Mouse (Mus musculus) MEL (cell line): ENCODE results near the gene Eif5a. TPM values are rescaled to one million over a fixed set of nuclear protein-coding genes. Genes with fewer than 3 reads are reported as not detected.

Experiments
- DNase-seq: peaks from one replicate; pipeline ENCODE4 v3.0.0; 2011; ENCODE audit warnings: low read depth, low spot score
- H3K27ac ChIP-seq: 2 replicates; pipeline ENCODE4 v1.5.1; 2012; ENCODE audit warnings: low read depth, mild to moderate bottlenecking, control low read depth, low read length, moderate library complexity; ENCODE audit not compliant: control insufficient read depth
- H3K27me3 ChIP-seq, 2 experiments: fragments of 150-350 bp in 1 of 2; sonication (generic) in 1 of 2; 2 replicates each; pipeline ENCODE4 v1.6.1; 2012; ENCODE audit warnings: low read length in 2 of 2, mild to moderate bottlenecking in 2 of 2, improper control_type of control experiment in 1 of 2, moderate library complexity in 1 of 2; ENCODE audit not compliant: insufficient read depth in 2 of 2, control insufficient read depth in 1 of 2
- H3K36me3 ChIP-seq, 2 experiments: 2 replicates each; pipeline ENCODE4 v1.6.1; 2012 to 2014; ENCODE audit warnings: low read length in 2 of 2, improper control_type of control experiment in 1 of 2, inconsistent platforms in 1 of 2, mild to moderate bottlenecking in 1 of 2; ENCODE audit not compliant: insufficient read depth in 2 of 2, control insufficient read depth in 1 of 2
- H3K4me1 ChIP-seq, 2 experiments: fragments of 150-350 bp in 1 of 2; sonication (generic) in 1 of 2; 2 replicates each; pipeline ENCODE4 v1.6.1; 2012; ENCODE audit warnings: low read length in 2 of 2, improper control_type of control experiment in 1 of 2, mild to moderate bottlenecking in 1 of 2; ENCODE audit not compliant: insufficient read depth in 2 of 2, control insufficient read depth in 1 of 2
- H3K4me3 ChIP-seq, 2 experiments: fragments of 150-350 bp in 1 of 2; sonication (generic) in 1 of 2; 2 replicates each; pipeline ENCODE4 v1.5.1; 2012; ENCODE audit warnings: low read depth in 2 of 2, low read length in 2 of 2, mild to moderate bottlenecking in 2 of 2, moderate library complexity in 2 of 2, control low read depth in 1 of 2, improper control_type of control experiment in 1 of 2; ENCODE audit not compliant: control insufficient read depth in 1 of 2, insufficient read depth in 1 of 2
- H3K79me2 ChIP-seq: 2 replicates; pipeline ENCODE4 v1.6.1; 2012; ENCODE audit warnings: mild to moderate bottlenecking, low read length, moderate library complexity; ENCODE audit not compliant: control insufficient read depth, poor library complexity, insufficient read depth
- H3K9ac ChIP-seq: 2 replicates; pipeline ENCODE4 v1.6.1; 2012; ENCODE audit warnings: low read depth, mild to moderate bottlenecking, control low read depth, low read length, moderate library complexity; ENCODE audit not compliant: control insufficient read depth, poor library complexity, severe bottlenecking
- H3K9me3 ChIP-seq: fragments of 150-350 bp; sonication (generic); replicated peaks from 2 replicates; pipeline ENCODE4 v1.6.1; 2012; ENCODE audit warnings: mild to moderate bottlenecking, low read length, improper control_type of control experiment, moderate library complexity; ENCODE audit not compliant: insufficient read depth
- BHLHE40 ChIP-seq: IDR thresholded peaks from 2 replicates; pipeline ENCODE4 v1.6.1; 2012; ENCODE audit warnings: low read depth, mild to moderate bottlenecking, inconsistent platforms, low read length, improper control_type of control experiment, borderline replicate concordance
- CHD1 ChIP-seq: IDR thresholded peaks from 2 replicates; pipeline ENCODE4 v1.6.1; 2012; ENCODE audit warnings: low read depth, mild to moderate bottlenecking, inconsistent platforms, low read length, improper control_type of control experiment
- E2F4 ChIP-seq: IDR thresholded peaks from 2 replicates; pipeline ENCODE4 v1.6.1; 2011; ENCODE audit warnings: low read depth, low read length, improper control_type of control experiment, borderline replicate concordance
- EP300 ChIP-seq, 2 experiments: IDR thresholded peaks; 2 replicates each; pipeline ENCODE4 v1.6.1; 2011; ENCODE audit warnings: improper control_type of control experiment in 2 of 2, low read length in 2 of 2, low read depth in 1 of 2, mild to moderate bottlenecking in 1 of 2
- GABPA ChIP-seq: IDR thresholded peaks from 2 replicates; pipeline ENCODE4 v1.6.1; 2012; ENCODE audit warnings: low read depth, mild to moderate bottlenecking, inconsistent platforms, low read length, improper control_type of control experiment, moderate library complexity
- GATA1 ChIP-seq: IDR thresholded peaks from 2 replicates; pipeline ENCODE4 v1.6.1; 2011; ENCODE audit warnings: low read depth, low read length, improper control_type of control experiment
- MEF2A ChIP-seq: IDR thresholded peaks from 2 replicates; pipeline ENCODE4 v1.6.1; 2014; ENCODE audit warnings: low read depth, mild to moderate bottlenecking, inconsistent platforms, low read length, improper control_type of control experiment; ENCODE audit not compliant: poor library complexity, insufficient replicate concordance, severe bottlenecking; ENCODE audit errors: extremely low read depth
- NELFE ChIP-seq: IDR thresholded peaks from 2 replicates; pipeline ENCODE4 v1.6.1; 2011; ENCODE audit warnings: low read depth, low read length, improper control_type of control experiment
- POLR2AphosphoS5 ChIP-seq: IDR thresholded peaks from 2 replicates; pipeline ENCODE4 v1.6.1; 2012; ENCODE audit warnings: low read depth, borderline replicate concordance, mild to moderate bottlenecking, inconsistent platforms, low read length, moderate library complexity, mixed read lengths
- RAD21 ChIP-seq: IDR thresholded peaks from 2 replicates; pipeline ENCODE4 v1.6.1; 2011; ENCODE audit warnings: mild to moderate bottlenecking, low read depth, low read length, improper control_type of control experiment
- RCOR1 ChIP-seq: IDR thresholded peaks from 2 replicates; pipeline ENCODE4 v1.6.1; 2012; ENCODE audit warnings: low read depth, mild to moderate bottlenecking, inconsistent platforms, low read length, improper control_type of control experiment
- TBP ChIP-seq: IDR thresholded peaks from 2 replicates; pipeline ENCODE4 v1.8.0; 2011; ENCODE audit warnings: low read depth, low read length, improper control_type of control experiment
- TCF12 ChIP-seq: IDR thresholded peaks from 2 replicates; pipeline ENCODE4 v1.6.1; 2014; ENCODE audit warnings: low read depth, mild to moderate bottlenecking, inconsistent platforms, low read length, improper control_type of control experiment, moderate library complexity
- ZC3H11A ChIP-seq: IDR thresholded peaks from 2 replicates; pipeline ENCODE4 v1.6.1; 2012; ENCODE audit warnings: low read depth, mild to moderate bottlenecking, inconsistent platforms, low read length, improper control_type of control experiment
- polyA plus RNA-seq, 2 experiments: library from polyadenylated mRNA; stranded (reverse) in 1 of 2; unstranded in 1 of 2; fragments of >175 nt in 1 of 2; fragments of >200 nt in 1 of 2; gene quantifications; 2 replicates each; pipeline versions ENCODE4 v1.2.1 to v1.2.4; 2012; ENCODE audit warnings: low replicate concordance in 2 of 2, low read depth in 1 of 2; ENCODE audit not compliant: insufficient read length in 2 of 2, insufficient read depth in 1 of 2, missing spikeins in 1 of 2
- total RNA-seq: library from RNA; depleted of rRNA; stranded (reverse); fragments of 300-350 nt; gene quantifications from 2 replicates; pipeline ENCODE4 v1.2.3, GENCODE M21; 2012; rRNA removed

Eif5a gene
- total and polyA plus RNA-seq, 3 experiments, result 1,272 to 3,185 (median 1,428) TPM

- Histone ChIP-seq H3K4me3 (no peak overlapping the region), H3K4me1 (peaks cover 2 to 10% of the 10 kb centered on the region in 2 experiments; a peak in 3 of 4 replicates)
- DNase-seq, result no peak
- TF ChIP-seq BHLHE40, result no peak
- no peak for TF ChIP-seq ZC3H11A
- TF ChIP-seq GABPA, result no peak
- TF ChIP-seq RAD21, result no peak
- no peak for TF ChIP-seq MEF2A
- no peak for TF ChIP-seq E2F4
- no peak for TF ChIP-seq POLR2AphosphoS5
- TF ChIP-seq, all 39 proteins: peak for 0
- Histone ChIP-seq H3K79me2 (no peaks in the 10 kb centered on the region), H3K27ac (no peak overlapping the region), H3K9ac (no peak overlapping the region), H3K36me3 (peaks cover 0 to 4% of the 10 kb centered on the region in 2 experiments; a peak in 1 of 4 replicates), H3K27me3 (no peaks in the 10 kb centered on the region; a peak in 1 of 4 replicates), H3K9me3 (no peaks in the 10 kb centered on the region)
Observed at GRCm38 (mm10) chr11:69870289-69871069, 51.3 kb downstream of the Eif5a start.

GRCm38 (mm10) chr11:69867335-69867734 lies 54.4 kb downstream of the Eif5a start:
- H3K36me3 ChIP-seq, result peaks cover 0 to 4% of the 10 kb centered on the region in 2 experiments; a peak in 1 of 4 replicates
- H3K4me1 ChIP-seq, result peaks cover 2 to 17% of the 10 kb centered on the region in 2 experiments
- no peaks in the 10 kb centered on the region for H3K9me3 ChIP-seq
- no peak for TF ChIP-seq CHD1
- peak; percentile 61 for TF ChIP-seq TCF12
- no peak for TF ChIP-seq NELFE
- peak; percentile 64; the same call in 1 of the 2 replicates for TF ChIP-seq RCOR1
- TF ChIP-seq EP300 (IDR thresholded peaks at IDR 0.05; ENCODE audit: low read depth in 1 of 2, low read length in 2 of 2), result peak; percentile 59 to 63; a peak in 3 of 4 replicates
- no peak for TF ChIP-seq ZC3H11A
- peak; percentile 74 for TF ChIP-seq GATA1
- TF ChIP-seq TBP, result no peak
- H3K27me3 ChIP-seq, result no peaks in the 10 kb centered on the region; a peak in 1 of 4 replicates
- no peak overlapping the region for H3K27ac ChIP-seq
- no peak overlapping the region for H3K4me3 ChIP-seq
- H3K79me2 ChIP-seq, result no peaks in the 10 kb centered on the region
- peak; percentile 41 for DNase-seq
- H3K9ac ChIP-seq, result no peak overlapping the region

Other genes with a start within 250 kb of the Eif5a start
Only the 30 nearest of the 38 such genes appear.
- gene Polr2a, start 163.3 kb downstream of the Eif5a start, total RNA-seq, result 16.6 and 22.2 TPM in 2 replicates
- 100 to 1,000 TPM in 1 of 2 experiments, 10 to 100 TPM in 1; 73.9 to 193 TPM for gene Polr2a, start 163.3 kb downstream of the Eif5a start, polyA plus RNA-seq
- gene Slc35g3, start 160.0 kb downstream of the Eif5a start, total RNA-seq, result 0.08 TPM in 1 of 2 replicates, not detected in the other
- under 1 TPM in 1 of 2 experiments, not detected in 1; 0.22 TPM for gene Slc35g3, start 160.0 kb downstream of the Eif5a start, polyA plus RNA-seq
- 1.4 and 2.4 TPM in 2 replicates for gene Zbtb4, start 156.0 kb downstream of the Eif5a start, total RNA-seq
- 1 to 10 TPM in 1 of 2 experiments, not detected in 1; 2.7 TPM for gene Zbtb4, start 156.0 kb downstream of the Eif5a start, polyA plus RNA-seq
- gene Chrnb1, start 126.0 kb downstream of the Eif5a start, total RNA-seq, result 0.31 and 0.33 TPM in 2 replicates
- 1 to 10 TPM in 1 of 2 experiments, not detected in 1; 1.6 TPM for gene Chrnb1, start 126.0 kb downstream of the Eif5a start, polyA plus RNA-seq
- gene Fgf11, start 120.1 kb downstream of the Eif5a start, total RNA-seq, result 4.8 and 5.1 TPM in 2 replicates
- gene Fgf11, start 120.1 kb downstream of the Eif5a start, polyA plus RNA-seq, result 10 to 100 TPM in 1 of 2 experiments, not detected in 1; 26.8 TPM
- gene Tmem102, start 116.3 kb downstream of the Eif5a start, total RNA-seq, result 0.29 and 0.31 TPM in 2 replicates
- gene Tmem102, start 116.3 kb downstream of the Eif5a start, polyA plus RNA-seq, result 1 to 10 TPM in 1 of 2 experiments, not detected in 1; 2.4 TPM
- gene Gm39566, start 106.7 kb downstream of the Eif5a start, total RNA-seq, result 0.04 TPM in 1 of 2 replicates, not detected in the other
- not detected for gene Gm39566, start 106.7 kb downstream of the Eif5a start, polyA plus RNA-seq
- gene Spem2, start 103.5 kb downstream of the Eif5a start, total RNA-seq, result not detected in 2 replicates
- gene Spem2, start 103.5 kb downstream of the Eif5a start, polyA plus RNA-seq, result not detected
- 0.19 TPM in 1 of 2 replicates, not detected in the other for gene Spem1, start 99.8 kb downstream of the Eif5a start, total RNA-seq
- under 1 TPM in 1 of 2 experiments, not detected in 1; 0.15 TPM for gene Spem1, start 99.8 kb downstream of the Eif5a start, polyA plus RNA-seq
- 20.3 and 20.9 TPM in 2 replicates for gene Nlgn2, start 84.2 kb downstream of the Eif5a start, total RNA-seq
- gene Nlgn2, start 84.2 kb downstream of the Eif5a start, polyA plus RNA-seq, result 10 to 100 TPM; 29.8 to 43.3 TPM
- 176 and 190 TPM in 2 replicates for gene Tmem256, start 83.4 kb downstream of the Eif5a start, total RNA-seq
- gene Tmem256, start 83.4 kb downstream of the Eif5a start, polyA plus RNA-seq, result 100 to 1,000 TPM in 1 of 2 experiments, not detected in 1; 181 TPM
- gene Plscr3, start 75.6 kb downstream of the Eif5a start, total RNA-seq, result 3.8 and 4.6 TPM in 2 replicates
- gene Plscr3, start 75.6 kb downstream of the Eif5a start, polyA plus RNA-seq, result 10 to 100 TPM in 1 of 2 experiments, not detected in 1; 26.0 TPM
- 0.13 and 0.35 TPM in 2 replicates for gene Tnk1, start 63.2 kb downstream of the Eif5a start, total RNA-seq
- under 1 TPM in 1 of 2 experiments, not detected in 1; 0.25 TPM for gene Tnk1, start 63.2 kb downstream of the Eif5a start, polyA plus RNA-seq
- gene Tmem95, start 43.9 kb downstream of the Eif5a start, total RNA-seq, result not detected in 2 replicates
- gene Tmem95, start 43.9 kb downstream of the Eif5a start, polyA plus RNA-seq, result not detected
- gene Kctd11, start 40.6 kb downstream of the Eif5a start, total RNA-seq, result 0.19 and 0.26 TPM in 2 replicates
- gene Kctd11, start 40.6 kb downstream of the Eif5a start, polyA plus RNA-seq, result under 1 TPM in 1 of 2 experiments, not detected in 1; 0.49 TPM
- 20.7 and 33.4 TPM in 2 replicates for gene Acap1, start 26.4 kb downstream of the Eif5a start, total RNA-seq
- gene Acap1, start 26.4 kb downstream of the Eif5a start, polyA plus RNA-seq, result 10 to 100 TPM in 1 of 2 experiments, not detected in 1; 42.2 TPM
- gene 2810408A11Rik, start 21.0 kb downstream of the Eif5a start, total RNA-seq, result 0.69 and 0.81 TPM in 2 replicates
- gene 2810408A11Rik, start 21.0 kb downstream of the Eif5a start, polyA plus RNA-seq, result 1 to 10 TPM in 1 of 2 experiments, not detected in 1; 1.3 TPM
- 47.3 and 58.0 TPM in 2 replicates for gene Neurl4, start 20.9 kb downstream of the Eif5a start, total RNA-seq
- 10 to 100 TPM in 1 of 2 experiments, not detected in 1; 50.9 TPM for gene Neurl4, start 20.9 kb downstream of the Eif5a start, polyA plus RNA-seq
- 64.5 and 78.0 TPM in 2 replicates for gene Gps2, start 8.1 kb downstream of the Eif5a start, total RNA-seq
- 100 to 1,000 TPM in 1 of 2 experiments, not detected in 1; 113 TPM for gene Gps2, start 8.1 kb downstream of the Eif5a start, polyA plus RNA-seq
- gene Ybx2, start 13.8 kb upstream of the Eif5a start, total RNA-seq, result 0.33 and 0.50 TPM in 2 replicates
- under 1 TPM in 1 of 2 experiments, not detected in 1; 0.92 TPM for gene Ybx2, start 13.8 kb upstream of the Eif5a start, polyA plus RNA-seq
- 0.12 TPM in 1 of 2 replicates, not detected in the other for gene Slc2a4, start 26.2 kb upstream of the Eif5a start, total RNA-seq
- gene Slc2a4, start 26.2 kb upstream of the Eif5a start, polyA plus RNA-seq, result under 1 TPM in 1 of 2 experiments, not detected in 1; 0.19 TPM
- 0.26 and 0.31 TPM in 2 replicates for gene Cldn7, start 42.8 kb upstream of the Eif5a start, total RNA-seq
- gene Cldn7, start 42.8 kb upstream of the Eif5a start, polyA plus RNA-seq, result under 1 TPM in 1 of 2 experiments, not detected in 1; 0.36 TPM
- gene Ctdnep1, start 59.2 kb upstream of the Eif5a start, total RNA-seq, result 47.3 and 49.6 TPM in 2 replicates
- 100 to 1,000 TPM in 1 of 2 experiments, not detected in 1; 133 TPM for gene Ctdnep1, start 59.2 kb upstream of the Eif5a start, polyA plus RNA-seq
- 170 and 189 TPM in 2 replicates for gene Elp5, start 60.6 kb upstream of the Eif5a start, total RNA-seq
- gene Elp5, start 60.6 kb upstream of the Eif5a start, polyA plus RNA-seq, result 100 to 1,000 TPM in 1 of 2 experiments, not detected in 1; 222 TPM
- gene Gabarap, start 69.2 kb upstream of the Eif5a start, total RNA-seq, result 105 and 132 TPM in 2 replicates
- gene Gabarap, start 69.2 kb upstream of the Eif5a start, polyA plus RNA-seq, result 100 to 1,000 TPM in 1 of 2 experiments, not detected in 1; 241 TPM
- 88.2 and 112 TPM in 2 replicates for gene Phf23, start 73.8 kb upstream of the Eif5a start, total RNA-seq
- 100 to 1,000 TPM in 1 of 2 experiments, not detected in 1; 108 TPM for gene Phf23, start 73.8 kb upstream of the Eif5a start, polyA plus RNA-seq
- gene Dvl2, start 78.6 kb upstream of the Eif5a start, total RNA-seq, result 40.1 and 41.9 TPM in 2 replicates
- 10 to 100 TPM in 1 of 2 experiments, not detected in 1; 38.5 TPM for gene Dvl2, start 78.6 kb upstream of the Eif5a start, polyA plus RNA-seq
- gene Acadvl, start 93.5 kb upstream of the Eif5a start, total RNA-seq, result 123 and 140 TPM in 2 replicates
- 10 to 100 TPM in 1 of 2 experiments, not detected in 1; 92.5 TPM for gene Acadvl, start 93.5 kb upstream of the Eif5a start, polyA plus RNA-seq
- 6.5 and 7.9 TPM in 2 replicates for gene Dlg4, start 95.0 kb upstream of the Eif5a start, total RNA-seq
- 10 to 100 TPM in 1 of 2 experiments, not detected in 1; 24.7 TPM for gene Dlg4, start 95.0 kb upstream of the Eif5a start, polyA plus RNA-seq
- gene Asgr1, start 132.1 kb upstream of the Eif5a start, total RNA-seq, result 0.13 TPM in 1 of 2 replicates, not detected in the other
- under 1 TPM in 1 of 2 experiments, not detected in 1; 0.31 TPM for gene Asgr1, start 132.1 kb upstream of the Eif5a start, polyA plus RNA-seq